Comparison of ENCODE assay signal across 8 mouse cellular contexts in the genomic region with DNA sequence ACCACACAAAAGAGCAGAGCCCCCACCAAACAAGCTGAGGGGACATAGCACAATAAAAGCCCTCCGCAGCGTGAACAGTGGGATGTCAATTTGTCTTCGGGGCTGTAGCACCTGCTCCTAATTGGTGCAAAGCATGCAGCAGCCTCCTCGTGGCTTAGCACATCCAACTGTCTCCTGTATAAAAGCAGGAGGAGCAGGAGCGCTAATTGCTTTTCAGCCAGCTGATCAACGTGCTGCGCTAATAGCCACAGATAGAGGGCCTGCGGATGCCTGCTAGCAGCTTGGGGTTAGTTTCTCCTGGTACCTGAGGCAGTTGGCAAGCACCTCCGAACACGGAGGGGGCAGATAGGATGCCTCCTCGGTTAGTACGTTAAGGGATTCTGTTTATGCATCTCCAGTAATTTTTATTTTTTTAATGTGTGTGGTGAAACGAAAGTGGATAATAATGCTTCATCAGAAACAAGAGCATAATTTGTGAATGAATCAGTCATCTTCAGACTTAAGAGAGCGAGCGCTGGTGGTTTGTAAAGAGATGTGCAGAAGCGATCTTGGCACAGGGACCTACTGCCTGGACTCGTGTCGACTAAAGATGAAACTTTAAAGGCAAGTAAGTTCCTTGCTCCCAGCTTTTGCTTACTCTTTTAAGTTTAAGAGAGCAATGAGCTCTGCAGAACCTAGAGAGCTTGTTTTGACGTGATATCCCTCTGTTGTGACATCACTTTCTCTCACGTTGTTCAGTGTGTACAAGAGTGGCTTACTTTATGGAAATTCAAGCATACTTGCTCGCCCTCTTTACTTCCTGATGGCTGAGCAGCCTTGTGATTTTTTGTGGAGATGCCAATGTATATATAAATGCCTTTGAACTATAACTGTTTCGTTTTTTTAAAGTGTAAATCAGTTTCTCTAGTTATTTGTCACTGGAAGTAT.
DNase-seq lines count a peak whose midpoint lies in the region; ATAC-seq and TF ChIP-seq lines count a peak whose summit lies in the region.

No protein-coding gene starts in this region.

- no peaks in the 10 kb centered on the region for H3K4me1 ChIP-seq in intestine, embryonic 15.5 days (replicated peaks)
- no peaks in the 10 kb centered on the region for H3K4me1 ChIP-seq in intestine, embryonic 16.5 days (ENCODE audit: control insufficient read depth, insufficient read depth, low read length)
- H3K4me1 ChIP-seq in embryonic facial prominence, embryonic 11.5 days (ENCODE audit: control insufficient read depth, insufficient read depth, low read length) = no peaks in the 10 kb centered on the region; the same call in 1 of the 2 replicates
- no peaks in the 10 kb centered on the region for H3K4me1 ChIP-seq in intestine, postnatal 0 days (replicated peaks; ENCODE audit: control insufficient read depth, insufficient read depth, low read length)
- H3K4me1 ChIP-seq in neural tube, embryonic 11.5 days (ENCODE audit: control insufficient read depth, insufficient read depth, low read length) = peaks cover 6% of the 10 kb centered on the region; the same call in 1 of the 2 replicates

- peak overlapping the region; percentile 28; the same call in 1 of the 2 replicates for H3K4me2 ChIP-seq in intestine, embryonic 15.5 days (replicated peaks)
- no peak overlapping the region for H3K4me2 ChIP-seq in intestine, embryonic 16.5 days (ENCODE audit: low read depth, low read length)
- no peak overlapping the region; the same call in 1 of the 2 replicates for H3K4me2 ChIP-seq in embryonic facial prominence, embryonic 11.5 days (ENCODE audit: low read depth, low read length)
- H3K4me2 ChIP-seq in intestine, postnatal 0 days (replicated peaks; ENCODE audit: low read depth) = peak overlapping the region; percentile 18; the same call in 1 of the 2 replicates
- H3K4me2 ChIP-seq in neural tube, embryonic 11.5 days (ENCODE audit: low read depth) = peak overlapping the region; percentile 29

- H3K27me3 ChIP-seq in intestine, embryonic 15.5 days (replicated peaks) = peaks cover 4% of the 10 kb centered on the region; the same call in 1 of the 2 replicates
- H3K27me3 ChIP-seq in intestine, embryonic 16.5 days (replicated peaks; ENCODE audit: control insufficient read depth, insufficient read depth, low read length) = no peaks in the 10 kb centered on the region
- H3K27me3 ChIP-seq in embryonic facial prominence, embryonic 11.5 days (ENCODE audit: control insufficient read depth, insufficient read depth, low read length) = no peaks in the 10 kb centered on the region
- H3K27me3 ChIP-seq in intestine, postnatal 0 days (replicated peaks; ENCODE audit: control insufficient read depth, insufficient read depth, low read length) = no peaks in the 10 kb centered on the region
- no peaks in the 10 kb centered on the region for H3K27me3 ChIP-seq in neural tube, embryonic 11.5 days (ENCODE audit: control insufficient read depth, insufficient read depth, low read length)

- WGBS in intestine, embryonic 15.5 days = 38% methylated on average over 22 of the region's 22 CpGs
- 38% methylated on average over 22 of the region's 22 CpGs for WGBS in intestine, embryonic 16.5 days
- WGBS in embryonic facial prominence, embryonic 11.5 days = 37% methylated on average over 22 of the region's 22 CpGs
- WGBS in intestine, postnatal 0 days = 36% methylated on average over 22 of the region's 22 CpGs
- 39% methylated on average over 22 of the region's 22 CpGs for WGBS in neural tube, embryonic 11.5 days

- H3K27ac ChIP-seq in intestine, embryonic 15.5 days = no peak overlapping the region
- H3K27ac ChIP-seq in intestine, embryonic 16.5 days (ENCODE audit: low read length) = no peak overlapping the region
- H3K27ac ChIP-seq in embryonic facial prominence, embryonic 11.5 days (replicated peaks; ENCODE audit: low read depth, low read length) = no peak overlapping the region
- H3K27ac ChIP-seq in intestine, postnatal 0 days (ENCODE audit: low read depth, low read length) = no peak overlapping the region
- H3K27ac ChIP-seq in neural tube, embryonic 11.5 days (ENCODE audit: low read depth, low read length) = no peak overlapping the region

- TF ChIP-seq CTCF in intestine, postnatal 0 days (IDR thresholded peaks at IDR 0.05; ENCODE audit: low read depth) = peak; percentile 18; the same call in 1 of the 2 replicates

- peak; percentile 27 for DNase-seq in embryonic facial prominence, embryonic 11.5 days (ENCODE audit: low spot score)
- DNase-seq in neural tube, embryonic 11.5 days (ENCODE audit: low spot score) = peak; percentile 49
- DNase-seq in spleen, postnatal 10 days (ENCODE audit: low spot score in 2 of 2) = no peak
- no peak for DNase-seq in urinary bladder, postnatal 10 days (ENCODE audit: low spot score)
- no peak for DNase-seq in thymus, adult 18-20 months

- no peaks in the 10 kb centered on the region for H3K36me3 ChIP-seq in intestine, embryonic 15.5 days
- no peaks in the 10 kb centered on the region for H3K36me3 ChIP-seq in intestine, embryonic 16.5 days (ENCODE audit: control insufficient read depth, insufficient read depth, low read length)
- no peaks in the 10 kb centered on the region for H3K36me3 ChIP-seq in embryonic facial prominence, embryonic 11.5 days (replicated peaks; ENCODE audit: control insufficient read depth, insufficient read depth, low read depth, low read length)
- no peaks in the 10 kb centered on the region for H3K36me3 ChIP-seq in intestine, postnatal 0 days (ENCODE audit: control insufficient read depth, insufficient read depth)
- no peaks in the 10 kb centered on the region for H3K36me3 ChIP-seq in neural tube, embryonic 11.5 days (ENCODE audit: control insufficient read depth, insufficient read depth, low read length)

- H3K9me3 ChIP-seq in intestine, embryonic 15.5 days = no peaks in the 10 kb centered on the region
- no peaks in the 10 kb centered on the region for H3K9me3 ChIP-seq in intestine, embryonic 16.5 days (ENCODE audit: control insufficient read depth, low read length)
- H3K9me3 ChIP-seq in embryonic facial prominence, embryonic 11.5 days (replicated peaks; ENCODE audit: control insufficient read depth, low read length) = no peaks in the 10 kb centered on the region
- no peaks in the 10 kb centered on the region for H3K9me3 ChIP-seq in intestine, postnatal 0 days (ENCODE audit: control insufficient read depth)
- H3K9me3 ChIP-seq in neural tube, embryonic 11.5 days (ENCODE audit: control insufficient read depth, low read length) = no peaks in the 10 kb centered on the region

- no peak overlapping the region for H3K9ac ChIP-seq in intestine, embryonic 15.5 days
- H3K9ac ChIP-seq in intestine, embryonic 16.5 days (ENCODE audit: low read depth, low read length) = no peak overlapping the region
- H3K9ac ChIP-seq in embryonic facial prominence, embryonic 11.5 days (replicated peaks; ENCODE audit: low read length) = no peak overlapping the region
- no peak overlapping the region for H3K9ac ChIP-seq in intestine, postnatal 0 days (ENCODE audit: low read depth, low read length)
- H3K9ac ChIP-seq in neural tube, embryonic 11.5 days (ENCODE audit: low read length) = peak overlapping the region; percentile 10; the same call in 1 of the 2 replicates

- no peak overlapping the region for H3K4me3 ChIP-seq in intestine, embryonic 15.5 days (replicated peaks)
- H3K4me3 ChIP-seq in intestine, embryonic 16.5 days (ENCODE audit: low read length) = no peak overlapping the region
- H3K4me3 ChIP-seq in embryonic facial prominence, embryonic 11.5 days (ENCODE audit: low read depth, low read length) = no peak overlapping the region
- no peak overlapping the region for H3K4me3 ChIP-seq in intestine, postnatal 0 days (ENCODE audit: low read depth, low read length)
- H3K4me3 ChIP-seq in neural tube, embryonic 11.5 days (ENCODE audit: low read depth, low read length) = peak overlapping the region; percentile 10; the same call in 1 of the 2 replicates

- ATAC-seq in intestine, embryonic 15.5 days = no peak
- ATAC-seq in intestine, embryonic 16.5 days = no peak
- ATAC-seq in embryonic facial prominence, embryonic 11.5 days (replicated peaks; ENCODE audit: insufficient number of reproducible peaks, low FRiP score, low TSS enrichment, low read depth) = peak; percentile 51; the same call in 1 of the 2 replicates
- no peak for ATAC-seq in intestine, postnatal 0 days
- peak; percentile 77 for ATAC-seq in neural tube, embryonic 11.5 days (ENCODE audit: insufficient read depth, low FRiP score, low TSS enrichment)

Comparison
In these comparisons a context has a peak if more than half of its experiments do, and no peak if none do; other contexts are left out.
1. H3K4me2 ChIP-seq: peak in intestine, embryonic 15.5 days (single experiment), intestine, postnatal 0 days (single experiment) and neural tube, embryonic 11.5 days (single experiment); none in intestine, embryonic 16.5 days (single experiment) and embryonic facial prominence, embryonic 11.5 days (single experiment).
2. ATAC-seq: peak in embryonic facial prominence, embryonic 11.5 days (single experiment) and neural tube, embryonic 11.5 days (single experiment); none in intestine, embryonic 15.5 days (single experiment), intestine, embryonic 16.5 days (single experiment) and intestine, postnatal 0 days (single experiment).
3. DNase-seq: peak in embryonic facial prominence, embryonic 11.5 days (single experiment) and neural tube, embryonic 11.5 days (single experiment); none in spleen, postnatal 10 days (0 of 2), urinary bladder, postnatal 10 days (single experiment) and thymus, adult 18-20 months (0 of 2).